Mouse (Mus musculus) splenic B cell, adult 2 months (primary cell): ENCODE results near the gene Btg1.

Experiments
- DNase-seq: peaks from one replicate; pipeline ENCODE4 v3.0.0-alpha.2; 2011; ENCODE audit warnings: low read depth, low spot score
- H3K27me3 ChIP-seq: 2 replicates; pipeline ENCODE4 v1.6.1; 2012; ENCODE audit warnings: mild to moderate bottlenecking, low read length, moderate library complexity, mixed read lengths; ENCODE audit not compliant: control insufficient read depth, poor library complexity, insufficient read depth, severe bottlenecking
- H3K36me3 ChIP-seq: 2 replicates; pipeline ENCODE4 v1.6.1; 2012; ENCODE audit warnings: mild to moderate bottlenecking, low read length, moderate library complexity, mixed read lengths; ENCODE audit not compliant: control insufficient read depth, poor library complexity, insufficient read depth, severe bottlenecking

The Btg1 gene

DNA sequence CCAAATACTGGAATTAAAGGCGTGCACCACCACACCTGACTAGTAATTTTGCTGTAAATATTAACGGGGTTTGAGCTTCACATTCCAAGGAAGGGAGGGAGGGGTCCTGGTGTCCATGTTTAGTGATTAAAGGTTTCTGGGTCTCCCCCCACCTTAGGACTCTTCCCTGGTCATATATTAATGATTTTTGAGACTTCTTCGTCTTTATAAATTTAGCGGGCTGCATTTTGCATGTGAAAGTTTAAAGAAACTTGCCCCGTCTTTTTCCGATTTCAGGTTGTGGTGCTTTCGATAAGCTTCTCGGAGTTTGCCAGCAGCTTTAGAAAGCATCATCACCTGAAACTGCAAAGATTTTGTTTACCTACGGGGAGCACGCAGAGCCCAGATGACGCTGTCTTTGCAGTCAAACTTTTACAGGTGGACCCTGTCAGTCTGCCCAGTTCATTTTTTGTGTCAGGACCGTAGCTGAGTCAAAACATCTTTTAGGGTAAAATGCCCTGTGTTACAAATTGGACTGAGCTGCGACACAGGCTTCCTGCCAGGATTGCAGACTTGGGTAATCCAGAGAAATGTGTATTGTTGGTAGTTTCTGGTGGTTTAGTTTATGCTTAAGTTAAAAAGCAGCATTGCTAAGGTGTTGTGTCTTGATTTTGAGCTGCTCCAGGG is 5.3 kb downstream of the Btg1 start:
- Histone ChIP-seq H3K27me3 (no peaks in the 10 kb centered on the region), H3K36me3 (peaks cover 35% of the 10 kb centered on the region)
- peak; percentile 50 for DNase-seq

DNA sequence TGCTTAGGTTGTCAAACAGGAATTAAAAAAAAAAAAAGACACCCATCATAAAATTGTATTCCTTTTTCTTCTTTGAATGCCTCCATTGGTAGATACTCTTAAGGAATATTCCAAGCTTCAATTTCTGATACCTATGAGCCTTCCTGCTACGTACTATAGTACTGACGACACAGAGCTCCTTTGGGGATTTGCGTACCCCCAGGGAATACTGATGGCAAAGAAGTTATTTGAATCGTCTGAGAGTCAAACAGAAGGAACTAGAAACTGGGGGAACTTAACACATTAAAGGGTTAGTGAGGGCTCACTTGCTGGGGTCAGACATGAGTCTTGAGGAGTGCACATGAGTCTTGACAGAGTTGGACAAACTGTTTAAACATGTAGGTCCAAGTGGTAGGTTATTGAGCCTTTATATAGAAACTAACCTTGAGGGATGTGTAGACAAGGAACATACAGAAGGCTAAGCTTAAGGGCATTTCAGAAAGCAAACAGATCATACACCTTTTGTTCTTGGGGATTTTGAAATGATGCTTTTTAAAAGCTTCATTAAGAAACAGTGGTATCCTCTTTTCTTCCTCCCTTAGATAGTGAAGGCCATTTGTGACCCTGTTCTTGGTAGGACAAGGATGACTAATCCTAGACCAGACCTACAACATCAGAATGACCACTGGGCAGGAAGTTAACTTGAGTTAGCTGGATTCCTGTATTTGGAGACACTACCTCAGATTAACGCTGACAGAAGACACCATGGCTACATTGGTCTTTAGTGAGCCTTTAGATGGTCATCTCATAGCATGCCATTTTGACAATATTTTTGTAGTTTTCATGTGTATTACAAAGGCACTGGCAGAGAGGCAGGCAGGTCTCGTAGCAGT is 6.2 kb downstream of the Btg1 start:
- DNase-seq, result peak; percentile 86
- H3K36me3 ChIP-seq, result peaks cover 32% of the 10 kb centered on the region
- H3K27me3 ChIP-seq, result no peaks in the 10 kb centered on the region

DNA sequence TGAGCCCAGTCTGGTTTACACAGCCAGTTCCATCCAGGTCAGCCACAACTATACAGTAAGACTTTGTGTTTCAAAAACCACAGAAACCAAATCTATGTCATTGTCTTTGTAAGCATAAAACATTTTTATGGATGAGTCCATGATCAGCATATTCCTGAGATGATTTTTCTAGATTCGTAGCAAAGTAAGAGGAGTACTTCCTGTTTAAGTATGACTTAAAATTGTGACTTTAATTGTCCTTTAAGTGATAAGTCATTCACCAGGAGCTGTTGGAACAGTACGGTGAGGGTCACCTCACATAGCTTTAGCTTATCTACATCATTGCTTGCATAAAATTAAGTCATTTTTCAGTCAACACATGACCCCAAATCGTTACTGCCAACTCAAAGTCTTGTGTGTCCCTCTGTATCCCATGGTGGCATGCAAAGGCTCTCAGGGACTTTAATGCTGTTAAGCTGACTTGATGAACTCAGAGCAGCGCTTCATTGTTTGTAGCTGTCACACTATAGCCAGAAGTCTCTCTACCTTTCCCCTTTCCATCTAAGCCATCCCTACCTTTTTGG is 6.9 kb downstream of the Btg1 start:
- Histone ChIP-seq H3K27me3 (no peaks in the 10 kb centered on the region), H3K36me3 (peaks cover 30% of the 10 kb centered on the region)
- peak; percentile 50 for DNase-seq

DNA sequence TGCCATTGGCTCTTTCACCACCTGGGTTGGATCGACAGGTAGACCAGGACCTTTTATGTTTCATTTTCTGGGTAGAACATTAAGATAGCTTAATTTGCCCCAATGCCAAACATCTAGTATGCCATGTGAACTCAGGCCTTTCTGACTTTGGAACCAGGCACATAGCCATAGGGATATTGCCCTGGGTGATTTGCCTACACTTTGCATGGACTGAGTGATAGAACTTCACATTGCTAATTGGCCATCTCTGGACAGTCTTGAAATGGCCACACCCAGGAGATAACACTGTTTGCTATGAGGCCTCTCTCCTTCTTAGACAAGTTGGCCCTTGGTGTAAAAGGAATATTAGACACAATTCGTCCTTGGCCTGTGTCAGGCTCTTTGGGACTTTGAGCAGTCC is 7.6 kb downstream of the Btg1 start:
- Histone ChIP-seq H3K27me3 (no peaks in the 10 kb centered on the region), H3K36me3 (peaks cover 29% of the 10 kb centered on the region)
- DNase-seq, result no peak

DNA sequence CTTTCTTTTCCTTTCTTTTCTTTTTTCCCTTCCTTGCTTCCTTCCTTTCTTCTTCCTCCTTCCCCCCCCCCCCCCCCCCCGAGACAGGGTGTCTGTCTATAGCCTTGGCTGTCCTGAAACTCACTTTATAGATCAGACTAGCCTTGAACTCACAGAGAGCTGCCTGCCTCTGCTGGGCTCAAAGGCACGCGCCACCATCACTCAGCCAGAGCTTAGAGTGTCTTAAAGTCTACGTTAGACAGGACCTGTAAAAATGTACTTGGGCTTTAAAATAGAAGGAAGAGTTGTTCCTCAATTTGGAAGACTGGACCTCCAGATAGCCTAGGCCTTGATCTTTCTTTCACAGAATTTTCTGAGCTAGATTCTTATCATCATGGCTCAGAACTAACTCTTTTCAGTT is 8.3 kb downstream of the Btg1 start:
- H3K36me3 ChIP-seq, result peaks cover 23% of the 10 kb centered on the region
- peak; percentile 34 for DNase-seq
- no peaks in the 10 kb centered on the region for H3K27me3 ChIP-seq

DNA sequence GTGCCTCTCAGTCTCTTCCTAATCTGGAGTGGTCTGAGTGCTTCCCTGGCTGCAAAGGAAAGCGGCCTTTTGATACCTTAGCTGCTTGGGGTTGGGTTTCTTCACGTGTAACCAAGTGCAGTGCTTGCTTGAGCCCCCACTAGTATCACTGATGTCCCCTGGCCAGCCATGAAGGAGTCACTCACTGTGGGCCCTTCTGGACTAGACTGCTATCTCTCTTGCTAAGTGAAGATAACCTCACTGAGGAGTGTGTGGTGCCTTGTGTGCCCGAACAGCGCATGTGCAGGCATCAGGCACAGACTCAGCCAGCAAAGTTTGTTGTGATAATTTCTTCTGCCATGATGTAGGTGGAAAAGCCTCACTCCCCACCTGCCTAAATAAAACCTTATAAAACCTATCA is 8.9 kb downstream of the Btg1 start:
- Histone ChIP-seq H3K27me3 (no peaks in the 10 kb centered on the region), H3K36me3 (peaks cover 19% of the 10 kb centered on the region)
- DNase-seq, result peak; percentile 47

- DNase-seq, result peak; percentile 44
- H3K27me3 ChIP-seq, result no peaks in the 10 kb centered on the region
- H3K36me3 ChIP-seq, result peaks cover 17% of the 10 kb centered on the region
Measured at GRCm38 (mm10) chr10:96626120-96626750, 9.4 kb downstream of the Btg1 start.

- H3K27me3 ChIP-seq, result no peaks in the 10 kb centered on the region
- peak; percentile 41 for DNase-seq
- H3K36me3 ChIP-seq, result peaks cover 9% of the 10 kb centered on the region
Measured at GRCm38 (mm10) chr10:96627332-96627731, 10.5 kb downstream of the Btg1 start.

- DNase-seq, result peak; percentile 49
- H3K27me3 ChIP-seq, result no peaks in the 10 kb centered on the region
- H3K36me3 ChIP-seq, result peaks cover 9% of the 10 kb centered on the region
Measured at GRCm38 (mm10) chr10:96628100-96628912, 11.5 kb downstream of the Btg1 start.

DNA sequence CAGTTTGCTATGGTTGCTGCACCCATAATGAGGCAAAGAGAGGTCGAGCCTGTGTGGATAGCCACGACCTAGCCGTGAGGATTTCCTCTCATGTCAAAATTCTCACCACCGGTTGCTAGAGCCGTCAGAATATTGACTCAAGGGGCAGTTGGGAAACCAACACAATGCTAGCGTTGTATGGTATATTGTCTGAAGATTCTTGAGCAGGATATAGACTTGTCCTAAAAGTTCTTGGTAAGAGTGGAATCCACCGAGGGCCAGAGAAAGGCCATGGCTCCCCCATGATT is 12.1 kb downstream of the Btg1 start:
- DNase-seq, result no peak
- Histone ChIP-seq H3K36me3 (peaks cover 6% of the 10 kb centered on the region), H3K27me3 (no peaks in the 10 kb centered on the region)

GRCm38 (mm10) chr10:96630110-96630509 is 13.3 kb downstream of the Btg1 start:
- Histone ChIP-seq H3K36me3 (peaks cover 5% of the 10 kb centered on the region), H3K27me3 (no peaks in the 10 kb centered on the region)
- DNase-seq, result peak; percentile 44

DNA sequence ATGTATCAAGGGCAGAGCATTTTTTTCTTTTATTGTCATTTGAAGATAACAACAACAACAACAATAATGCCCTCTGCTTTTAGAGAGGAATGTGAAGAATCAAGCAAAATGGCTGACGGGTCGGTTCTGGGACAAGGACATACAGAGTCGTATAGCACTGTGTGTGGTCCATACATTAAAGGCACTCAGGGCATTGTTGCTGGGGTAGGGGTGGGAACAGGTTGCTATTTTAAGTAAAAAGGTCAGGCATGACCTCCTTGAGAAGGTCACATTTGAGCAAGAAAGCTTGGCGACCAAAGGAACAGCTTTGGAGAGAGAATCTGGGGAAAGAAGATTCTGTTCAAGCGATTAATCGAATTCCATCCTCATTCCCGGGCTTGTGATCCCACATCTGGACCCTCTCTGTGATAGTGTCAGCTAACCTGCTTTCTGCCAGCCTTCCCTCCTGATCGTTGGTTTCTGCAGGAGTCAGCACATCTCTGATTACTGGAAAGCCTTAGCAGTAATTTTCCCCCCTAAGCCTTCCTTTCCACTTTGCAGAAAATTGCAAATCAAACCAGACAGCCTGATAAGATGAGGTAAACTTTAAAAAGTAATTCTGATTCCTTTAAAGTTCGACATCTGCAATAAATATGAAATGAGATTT is 14.4 kb downstream of the Btg1 start:
- no peaks in the 10 kb centered on the region for H3K27me3 ChIP-seq
- peak; percentile 33 for DNase-seq
- peaks cover 5% of the 10 kb centered on the region for H3K36me3 ChIP-seq

DNA sequence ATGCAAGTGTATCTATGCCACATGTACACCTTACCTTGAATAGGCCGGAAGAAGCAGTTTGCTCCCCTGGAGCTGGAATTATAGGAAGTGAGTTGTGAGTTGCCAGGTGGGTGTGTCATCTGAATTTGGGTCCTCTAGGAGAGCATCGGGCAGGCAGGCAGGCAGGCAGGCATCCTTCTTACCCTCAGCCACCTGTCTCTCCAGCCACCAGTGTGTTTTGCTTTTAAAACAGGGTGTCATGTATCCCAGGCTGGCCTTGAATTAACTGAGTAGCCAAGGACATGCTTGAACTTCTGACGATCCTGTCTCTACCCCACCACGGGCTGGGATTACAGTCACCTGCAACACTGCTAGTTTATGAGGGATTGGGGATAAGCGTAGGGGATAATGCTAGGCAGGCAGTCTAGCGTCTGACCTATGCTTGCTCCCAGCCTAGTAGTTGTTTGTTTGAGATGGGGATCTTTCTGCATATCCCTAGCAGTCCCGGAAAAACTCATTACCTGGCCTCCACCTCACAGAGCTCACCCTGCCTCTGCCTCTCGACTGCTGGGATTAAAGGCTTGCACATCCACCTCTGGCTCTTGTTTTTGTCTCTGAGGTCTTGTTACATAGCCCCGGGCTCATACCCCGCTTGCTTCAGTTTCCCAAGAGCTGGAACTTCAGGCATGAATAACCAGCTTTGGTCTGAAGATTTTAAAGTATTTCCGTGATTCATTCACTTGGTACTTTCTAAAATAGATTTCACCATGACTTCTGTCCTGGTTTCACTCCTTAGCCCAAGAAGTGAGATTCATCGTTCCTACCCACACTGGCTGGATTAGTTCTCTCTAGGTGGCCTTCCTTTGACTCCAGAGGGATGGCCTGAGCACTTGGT is 15.7 kb downstream of the Btg1 start:
- Histone ChIP-seq H3K27me3 (no peaks in the 10 kb centered on the region), H3K36me3 (peaks cover 4% of the 10 kb centered on the region)
- DNase-seq, result peak; percentile 53
